Mouse (Mus musculus) spleen, embryonic (tissue): ENCODE results near the gene Olfr92.

ENCODE experiments used
- CTCF ChIA-PET: fragments of 350-600 bp; sonication (Branson Sonifier 250); formaldehyde crosslinking; loops from one replicate; lab custom pipeline; 2022; lab: Charles Lee

Olfr92 gene

DNA sequence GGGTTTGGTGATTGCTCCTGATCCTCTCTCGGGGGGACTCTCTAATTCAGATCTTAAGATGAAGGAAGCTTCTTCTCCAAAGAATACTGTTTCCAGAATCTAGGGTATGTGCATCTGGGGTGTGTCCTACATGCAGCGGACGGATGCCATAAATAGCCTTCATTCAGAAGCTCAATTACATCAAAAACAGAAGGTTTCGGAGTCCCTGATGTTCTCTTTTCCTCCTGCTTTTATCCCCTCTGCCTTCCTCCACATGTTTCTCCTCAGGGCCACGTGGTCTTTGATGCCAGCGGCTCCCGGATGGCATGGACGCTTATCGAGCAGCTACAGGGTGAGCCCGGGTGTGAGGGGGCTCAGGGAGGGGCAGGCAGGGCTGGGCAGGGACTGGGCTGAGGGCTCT, 56.8 kb downstream of the Olfr92 start:
- CTCF ChIA-PET, result no interaction called here

DNA sequence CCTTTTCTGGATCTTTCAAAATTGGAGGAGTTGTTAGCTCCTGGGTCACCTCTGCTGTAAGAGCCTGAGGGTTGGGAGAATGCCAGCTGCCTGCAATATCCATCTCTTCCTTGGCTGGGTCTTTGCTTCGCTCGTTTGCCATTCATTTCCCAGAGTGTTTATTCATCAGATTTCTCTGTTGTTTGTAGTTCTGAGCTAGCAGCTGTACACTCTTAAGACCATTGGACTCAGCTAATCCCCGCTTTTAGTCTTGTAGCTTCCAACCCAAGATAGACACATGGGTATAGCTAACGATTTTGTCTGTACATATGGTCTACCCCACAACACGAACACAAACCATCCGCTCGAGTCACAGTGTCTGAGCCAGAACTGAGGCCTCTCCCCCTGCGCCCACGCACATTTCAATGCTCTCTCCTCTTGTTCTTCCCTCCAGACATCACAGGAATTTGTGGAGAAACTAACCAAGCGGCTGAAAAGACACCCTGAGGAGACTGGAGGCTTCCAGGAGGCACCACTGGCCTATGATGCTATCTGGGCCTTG, 57.7 kb downstream of the Olfr92 start:
- CTCF ChIA-PET, result no interaction called here

DNA sequence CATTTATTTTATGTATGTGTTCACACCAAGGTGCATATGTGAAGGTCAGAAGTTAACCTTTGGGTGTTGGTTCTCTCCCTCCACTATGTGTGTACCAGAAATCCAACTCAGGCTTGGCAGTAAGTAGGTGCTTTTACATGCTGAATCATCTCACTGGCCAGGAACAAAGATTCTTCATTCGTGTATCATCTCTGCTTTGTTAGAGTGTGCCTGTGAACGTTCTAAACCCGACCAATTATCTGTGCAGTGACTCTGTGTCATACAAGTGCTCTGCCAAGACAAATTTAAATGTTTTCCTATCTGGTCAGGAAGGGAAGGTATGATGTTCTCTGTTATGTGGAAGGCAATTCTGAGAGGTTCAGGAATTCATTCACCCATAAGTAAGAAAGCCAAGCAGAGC, 58.5 kb downstream of the Olfr92 start:
- CTCF ChIA-PET, result no interaction called here
